Mouse (Mus musculus) heart, postnatal 0 days (tissue): ENCODE data around the gene Tox2. TPM values are rescaled to one million over a fixed set of nuclear protein-coding genes. Genes with fewer than 3 reads are reported as not detected.

ENCODE experiments used
- ATAC-seq: fragments of 200-750 bp; cut with Nextera tagmentation; 2 replicates; pipeline ENCODE4 v1.8.0; 2017; ENCODE audit warnings: low read depth, moderate number of reproducible peaks, moderate library complexity; ENCODE audit not compliant: insufficient read depth
- DNase-seq: peaks from one replicate; pipeline ENCODE4 v3.0.0-alpha.2; 2016; ENCODE audit warnings: low spot score
- H3K27ac ChIP-seq: fragments of 300-500 bp; sonication (generic); 2 replicates; pipeline ENCODE4 v1.5.1; 2014; ENCODE audit warnings: low read depth, mild to moderate bottlenecking
- H3K27me3 ChIP-seq: fragments of 300-500 bp; sonication (generic); 2 replicates; pipeline ENCODE4 v1.6.1; 2014; ENCODE audit warnings: low read length, mixed read lengths; ENCODE audit not compliant: control insufficient read depth, insufficient read depth
- H3K36me3 ChIP-seq: fragments of 300-500 bp; sonication (generic); replicated peaks from 2 replicates; pipeline ENCODE4 v1.6.1; 2014; ENCODE audit warnings: low read length, mixed read lengths; ENCODE audit not compliant: control insufficient read depth, insufficient read depth
- H3K4me1 ChIP-seq: fragments of 300-500 bp; sonication (generic); 2 replicates; pipeline ENCODE4 v1.6.1; 2014; ENCODE audit warnings: antibody characterized with exemption; ENCODE audit not compliant: control insufficient read depth, insufficient read depth
- H3K4me2 ChIP-seq: fragments of 300-500 bp; sonication (generic); 2 replicates; pipeline ENCODE4 v1.6.1; 2014; ENCODE audit warnings: low read depth, mild to moderate bottlenecking, low read length, moderate library complexity
- H3K4me3 ChIP-seq: fragments of 300-500 bp; sonication (generic); 2 replicates; pipeline ENCODE4 v1.5.1; 2014; ENCODE audit warnings: low read depth, low read length
- H3K9ac ChIP-seq: fragments of 300-500 bp; sonication (generic); replicated peaks from 2 replicates; pipeline ENCODE4 v1.6.1; 2014; ENCODE audit warnings: low read depth, low read length, mixed read lengths
- H3K9me3 ChIP-seq: fragments of 300-500 bp; sonication (generic); replicated peaks from 2 replicates; pipeline ENCODE4 v1.6.1; 2016; ENCODE audit warnings: low read length; ENCODE audit not compliant: control insufficient read depth
- CTCF ChIP-seq: IDR thresholded peaks from 2 replicates; pipeline ENCODE4 v1.5.1; 2016; ENCODE audit warnings: antibody characterized with exemption, control low read depth, low read depth
- EP300 ChIP-seq: IDR thresholded peaks from 2 replicates; pipeline ENCODE4 v1.6.1; 2016; ENCODE audit warnings: antibody characterized with exemption, low read depth
- WGBS: fragments of 180-500 bp; shearing (Covaris S2); extraction: QIAGEN DNeasy Blood & Tissue Kit; methylation state at CpG from one replicate; pipeline ENCODE4 v1.1.7; 2014; 5-methylcytosine and 5-hydroxymethylcytosine counted together
- polyA plus RNA-seq: library from polyadenylated mRNA; unstranded; fragments of >200 nt; fragmentation: Nextera tagmentation; extraction: Ambion mirVana; gene quantifications from 2 replicates; pipeline ENCODE4 v1.2.1, GENCODE M21; 2015
- total RNA-seq: library from RNA; depleted of rRNA; stranded (reverse); fragments of >200 nt; gene quantifications from 2 replicates; pipeline ENCODE4 v1.2.3, GENCODE M21; 2014; ENCODE audit warnings: low replicate concordance

Tox2 gene
- total and polyA plus RNA-seq, 2 experiments from 2014 or later: 0.19 to 1.7 TPM

GRCm38 (mm10) chr2:163243917-163244852, 41.3 kb downstream of the Tox2 start:
- no peak for TF ChIP-seq CTCF
- TF ChIP-seq EP300: no peak
- no peaks in the 10 kb centered on the region for H3K9me3 ChIP-seq
- no peak overlapping the region for H3K27ac ChIP-seq
- ATAC-seq: no peak
- no peak overlapping the region for H3K4me2 ChIP-seq
- H3K36me3 ChIP-seq: no peaks in the 10 kb centered on the region
- H3K4me1 ChIP-seq: no peaks in the 10 kb centered on the region
- H3K9ac ChIP-seq: no peak overlapping the region
- no peaks in the 10 kb centered on the region for H3K27me3 ChIP-seq
- WGBS: 71% methylated on average over 12 of the region's 12 CpGs
- no peak overlapping the region for H3K4me3 ChIP-seq
- DNase-seq: no peak

GRCm38 (mm10) chr2:163248912-163249311, 46.0 kb downstream of the Tox2 start:
- Histone ChIP-seq H3K36me3 (no peaks in the 10 kb centered on the region), H3K9me3 (no peaks in the 10 kb centered on the region), H3K27ac (no peak overlapping the region), H3K4me2 (no peak overlapping the region), H3K4me1 (no peaks in the 10 kb centered on the region), H3K27me3 (no peaks in the 10 kb centered on the region), H3K4me3 (no peak overlapping the region), H3K9ac (no peak overlapping the region)
- 80% methylated on average over 7 of the region's 7 CpGs for WGBS
- TF ChIP-seq EP300 (no peak), CTCF (no peak)
- ATAC-seq (no peak), DNase-seq (no peak)

GRCm38 (mm10) chr2:163252645-163253044, 49.7 kb downstream of the Tox2 start:
- no peak for DNase-seq
- H3K4me2 ChIP-seq: no peak overlapping the region
- H3K9me3 ChIP-seq: no peaks in the 10 kb centered on the region
- H3K9ac ChIP-seq: no peak overlapping the region
- ATAC-seq: no peak
- TF ChIP-seq EP300 (no peak), CTCF (peak; percentile 35)
- H3K4me3 ChIP-seq: no peak overlapping the region
- 89% methylated on average over 2 of the region's 2 CpGs for WGBS
- no peaks in the 10 kb centered on the region for H3K4me1 ChIP-seq
- no peaks in the 10 kb centered on the region for H3K36me3 ChIP-seq
- no peak overlapping the region for H3K27ac ChIP-seq
- H3K27me3 ChIP-seq: no peaks in the 10 kb centered on the region

- no peak for ATAC-seq
- Histone ChIP-seq H3K36me3 (no peaks in the 10 kb centered on the region), H3K27me3 (no peaks in the 10 kb centered on the region), H3K9ac (no peak overlapping the region), H3K4me1 (no peaks in the 10 kb centered on the region), H3K9me3 (no peaks in the 10 kb centered on the region), H3K4me2 (peak overlapping the region; percentile 30; the same call in 1 of the 2 replicates), H3K27ac (no peak overlapping the region; the same call in 1 of the 2 replicates), H3K4me3 (no peak overlapping the region)
- TF ChIP-seq CTCF: no peak
- TF ChIP-seq EP300: no peak
- no peak for DNase-seq
- 65% methylated on average over 22 of the region's 22 CpGs for WGBS
These were observed 50.5 kb downstream of the Tox2 start for GRCm38 (mm10) chr2:163253248-163254099.

- ATAC-seq (no peak), DNase-seq (no peak)
- Histone ChIP-seq H3K9ac (no peak overlapping the region), H3K4me2 (no peak overlapping the region), H3K27me3 (no peaks in the 10 kb centered on the region), H3K9me3 (no peaks in the 10 kb centered on the region), H3K27ac (no peak overlapping the region), H3K4me1 (no peaks in the 10 kb centered on the region), H3K4me3 (no peak overlapping the region), H3K36me3 (no peaks in the 10 kb centered on the region)
- TF ChIP-seq CTCF (no peak), EP300 (no peak)
- WGBS: 82% methylated on average over 6 of the region's 6 CpGs
These were observed 51.3 kb downstream of the Tox2 start for GRCm38 (mm10) chr2:163254228-163254627.
